Mouse (Mus musculus) G1E (cell line): Measurements from ENCODE around the gene Abhd14b.

Experiments
- CTCF ChIP-seq: IDR thresholded peaks from 2 replicates; pipeline ENCODE4 v1.5.1; 2012; ENCODE audit warnings: low read depth, low read length, inconsistent platforms, mixed read lengths
- GATA2 ChIP-seq: IDR thresholded peaks from 2 replicates; pipeline ENCODE4 v1.6.1; 2012; ENCODE audit warnings: low read depth, low read length, inconsistent platforms, borderline replicate concordance
- POLR2AphosphoS5 ChIP-seq: IDR thresholded peaks from 2 replicates; pipeline ENCODE4 v1.6.1; 2012; ENCODE audit warnings: low read depth, low read length, inconsistent platforms; ENCODE audit not compliant: insufficient replicate concordance
- TAL1 ChIP-seq: conservative IDR thresholded peaks from 2 replicates; pipeline ENCODE4 v1.6.1; 2012; ENCODE audit warnings: low read depth, low read length, inconsistent platforms, mixed read lengths

GRCm38 (mm10) chr9:106451298-106451697 lies 4.0 kb downstream of the Abhd14b start:
- TF ChIP-seq POLR2AphosphoS5 (no peak), CTCF (no peak), GATA2 (no peak), TAL1 (no peak)
